In the genomic region with DNA sequence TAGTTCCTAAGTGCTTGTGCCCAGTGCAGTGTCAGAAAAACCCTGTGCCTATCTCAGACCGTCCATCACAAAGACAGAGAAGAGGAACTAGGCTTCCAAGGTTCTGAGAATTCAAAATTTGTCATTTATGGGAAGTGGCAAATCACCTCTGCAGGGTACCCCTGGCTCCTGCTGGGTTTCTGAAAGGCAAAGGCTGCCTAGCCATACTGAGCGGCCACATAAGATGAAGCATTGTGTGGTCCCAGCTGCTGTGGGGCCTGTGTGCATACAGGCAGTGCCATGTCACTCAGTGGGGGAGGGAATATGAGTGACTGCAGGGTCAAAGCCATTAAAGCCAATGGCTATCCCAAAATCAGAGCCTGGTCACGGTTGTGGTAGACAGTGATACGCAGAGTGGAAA, we compare ENCODE assay signal across 22 mouse cellular contexts. TPM values are rescaled to one million over a fixed set of nuclear protein-coding genes. Genes with fewer than 3 reads are reported as not detected.
DNase-seq lines count a peak whose midpoint lies in the region; ATAC-seq lines count a peak whose summit lies in the region.
"Had no signal": no experiment of that assay in that cellular context is flagged by ENCODE, and none has a peak within 500 bp of the region (broad histone marks: within the 10 kb centered on the region; RNA-seq: fewer than 3 reads in every experiment).

No protein-coding gene starts in this region.

- no peaks in the 10 kb centered on the region for H3K9me3 ChIP-seq in forebrain, embryonic 13.5 days (replicated peaks)
- H3K9me3 ChIP-seq in forebrain, embryonic 15.5 days, result no peaks in the 10 kb centered on the region
- H3K9me3 ChIP-seq in limb, embryonic 10.5 days (replicated peaks), result no peaks in the 10 kb centered on the region
- H3K9me3 ChIP-seq: embryonic facial prominence, embryonic 12.5 days had no signal

- DNase-seq in limb, embryonic 10.5 days (ENCODE audit: low spot score), result no peak
- no peak for DNase-seq in lung, postnatal 4 days
- no peak for DNase-seq in thymus, postnatal 10 days (ENCODE audit: low spot score in 2 of 2)
- DNase-seq: adrenal gland, postnatal 25 days; cerebellum, adult 11 months; forebrain, postnatal 0 days; gastrocnemius, postnatal 36 days; heart, postnatal 10 days; kidney, adult 8-10 months; kidney, postnatal 14 days; lung, adult 18-20 months; lung, postnatal 14 days; right cerebral cortex, postnatal 25 days had no signal

- no peak overlapping the region for H3K9ac ChIP-seq in forebrain, embryonic 13.5 days
- H3K9ac ChIP-seq in forebrain, embryonic 15.5 days (replicated peaks), result no peak overlapping the region
- H3K9ac ChIP-seq: embryonic facial prominence, embryonic 12.5 days; forebrain, postnatal 0 days had no signal

- peak; percentile 53; the same call in 1 of the 2 replicates for ATAC-seq in forebrain, embryonic 13.5 days
- ATAC-seq in forebrain, embryonic 15.5 days (replicated peaks), result no peak
- ATAC-seq in common myeloid progenitor, adult 5-6 weeks (replicated peaks; ENCODE audit: low read depth, poor library complexity, severe bottlenecking), result peak; percentile 33
- 0 out of 4 replicates have a peak, but pooled peaks have one; percentile 9 to 22 for ATAC-seq in hematopoietic stem cell, adult 5-6 weeks (replicated peaks in 1 of 2; ENCODE audit: insufficient read depth in 1 of 2, low FRiP score in 2 of 2, low TSS enrichment in 1 of 2, low read depth in 1 of 2, poor library complexity in 2 of 2, severe bottlenecking in 2 of 2)
- ATAC-seq in megakaryocyte, adult 5-6 weeks (ENCODE audit: poor library complexity, severe bottlenecking), result 0 out of 2 replicates have a peak, but pooled peaks have one; percentile 20
- ATAC-seq: forebrain, postnatal 0 days had no signal

- no peaks in the 10 kb centered on the region for H3K36me3 ChIP-seq in forebrain, embryonic 13.5 days (ENCODE audit: poor library complexity, severe bottlenecking)
- no peaks in the 10 kb centered on the region for H3K36me3 ChIP-seq in forebrain, embryonic 15.5 days
- no peaks in the 10 kb centered on the region for H3K36me3 ChIP-seq in limb, embryonic 10.5 days
- H3K36me3 ChIP-seq: embryonic facial prominence, embryonic 12.5 days had no signal

- no peaks in the 10 kb centered on the region for H3K4me1 ChIP-seq in forebrain, embryonic 13.5 days
- H3K4me1 ChIP-seq in forebrain, embryonic 15.5 days, result 0 out of 2 replicates have a peak, but pooled peaks cover 6% of the 10 kb centered on the region
- peaks cover 10% of the 10 kb centered on the region for H3K4me1 ChIP-seq in limb, embryonic 10.5 days
- H3K4me1 ChIP-seq: embryonic facial prominence, embryonic 12.5 days had no signal

- 49% methylated on average over 4 of the region's 4 CpGs for WGBS in forebrain, embryonic 13.5 days
- 58% methylated on average over 4 of the region's 4 CpGs for WGBS in forebrain, embryonic 15.5 days
- WGBS in limb, embryonic 10.5 days, result 73% methylated on average over 4 of the region's 4 CpGs

- no peak overlapping the region for H3K27ac ChIP-seq in forebrain, embryonic 13.5 days
- no peak overlapping the region for H3K27ac ChIP-seq in forebrain, embryonic 15.5 days (replicated peaks)
- H3K27ac ChIP-seq in limb, embryonic 10.5 days, result no peak overlapping the region
- H3K27ac ChIP-seq: embryonic facial prominence, embryonic 12.5 days had no signal

- H3K27me3 ChIP-seq in forebrain, embryonic 13.5 days, result no peaks in the 10 kb centered on the region
- H3K27me3 ChIP-seq in forebrain, embryonic 15.5 days, result no peaks in the 10 kb centered on the region
- no peaks in the 10 kb centered on the region for H3K27me3 ChIP-seq in limb, embryonic 10.5 days (ENCODE audit: low read depth, poor library complexity, severe bottlenecking)
- H3K27me3 ChIP-seq: CH12.LX; embryonic facial prominence, embryonic 12.5 days had no signal

- H3K4me3 ChIP-seq in forebrain, embryonic 13.5 days, result no peak overlapping the region
- H3K4me3 ChIP-seq in forebrain, embryonic 15.5 days, result no peak overlapping the region
- H3K4me3 ChIP-seq in limb, embryonic 10.5 days, result no peak overlapping the region
- H3K4me3 ChIP-seq: embryonic facial prominence, embryonic 12.5 days; erythroblast, embryonic 14.5 days had no signal

- H3K4me2 ChIP-seq in forebrain, embryonic 13.5 days, result no peak overlapping the region
- no peak overlapping the region for H3K4me2 ChIP-seq in forebrain, embryonic 15.5 days (replicated peaks)
- H3K4me2 ChIP-seq: embryonic facial prominence, embryonic 12.5 days; heart, embryonic 11.5 days had no signal

RNA-seq across cellular contexts. Expression of a gene that starts 31.5 kb away (rescaled TPM):
- 14.0 and 16.5 TPM in 2 replicates for polyA plus RNA-seq in forebrain, embryonic 13.5 days (2015; fragmentation: Nextera tagmentation; extraction: Ambion mirVana)
- polyA plus RNA-seq in forebrain, embryonic 15.5 days (2015; fragmentation: Nextera tagmentation; extraction: Ambion mirVana), result 20.7 and 21.1 TPM in 2 replicates
- 27.9 and 36.4 TPM in 2 replicates for total RNA-seq in common myeloid progenitor, adult 5-6 weeks (2017)
- 40.3 and 44.9 TPM in 2 replicates for total RNA-seq in hematopoietic stem cell, adult 5-6 weeks (2017)
- 3.8 and 6.5 TPM in 2 replicates for total RNA-seq in megakaryocyte, adult 5-6 weeks (2015)
- total RNA-seq in megakaryocyte, adult 5-6 weeks (2017), result 3.5 and 5.2 TPM in 2 replicates
- polyA plus RNA-seq in limb, embryonic 10.5 days (2016; fragmentation: Nextera tagmentation; extraction: Ambion mirVana), result 5.6 and 6.7 TPM in 2 replicates
